Mouse (Mus musculus) testis, adult 2 months (tissue): ENCODE results near the gene Msh4.

Experiments
- CTCF ChIP-seq: fragments of 200-500 bp; IDR thresholded peaks from 2 replicates; pipeline ENCODE4 v1.5.1; 2012; ENCODE audit warnings: low read depth, mild to moderate bottlenecking, inconsistent platforms, low read length, moderate library complexity; ENCODE audit not compliant: control insufficient read depth, insufficient read depth, insufficient replicate concordance
- POLR2A ChIP-seq: fragments of 200-500 bp; IDR thresholded peaks from 2 replicates; pipeline ENCODE4 v1.6.1; 2012; ENCODE audit warnings: low read depth, mild to moderate bottlenecking, inconsistent platforms, low read length, moderate library complexity; ENCODE audit not compliant: control insufficient read depth

DNA sequence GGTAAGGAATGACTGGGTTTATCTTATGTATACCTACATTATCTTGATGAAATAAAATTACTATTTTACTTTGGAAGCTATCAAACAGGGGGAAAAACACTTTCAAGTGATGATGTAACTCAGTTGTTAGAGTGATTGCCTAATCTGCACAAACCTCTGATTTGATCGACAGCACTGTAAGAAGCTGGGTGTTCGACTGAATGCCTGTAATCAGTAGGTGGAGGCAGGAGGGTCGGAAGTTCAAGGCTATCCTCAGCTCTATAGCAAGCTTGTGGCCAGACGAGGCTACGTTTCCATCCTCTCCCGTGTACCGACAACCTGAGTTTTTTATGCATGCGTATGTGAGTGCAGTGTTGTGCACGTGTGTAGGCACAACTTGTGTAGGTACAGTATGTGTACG, 80.7 kb downstream of the Msh4 start:
- TF ChIP-seq CTCF = no peak
- TF ChIP-seq POLR2A = no peak
